Mouse (Mus musculus): ENCODE data around the gene Csrnp1.

The Csrnp1 gene

GRCm38 (mm10) chr9:120002893-120003292, 18.4 kb upstream of the Csrnp1 start:
- DNase-seq (ENCODE audit: low spot score in 2 of 2) = no peak

DNA sequence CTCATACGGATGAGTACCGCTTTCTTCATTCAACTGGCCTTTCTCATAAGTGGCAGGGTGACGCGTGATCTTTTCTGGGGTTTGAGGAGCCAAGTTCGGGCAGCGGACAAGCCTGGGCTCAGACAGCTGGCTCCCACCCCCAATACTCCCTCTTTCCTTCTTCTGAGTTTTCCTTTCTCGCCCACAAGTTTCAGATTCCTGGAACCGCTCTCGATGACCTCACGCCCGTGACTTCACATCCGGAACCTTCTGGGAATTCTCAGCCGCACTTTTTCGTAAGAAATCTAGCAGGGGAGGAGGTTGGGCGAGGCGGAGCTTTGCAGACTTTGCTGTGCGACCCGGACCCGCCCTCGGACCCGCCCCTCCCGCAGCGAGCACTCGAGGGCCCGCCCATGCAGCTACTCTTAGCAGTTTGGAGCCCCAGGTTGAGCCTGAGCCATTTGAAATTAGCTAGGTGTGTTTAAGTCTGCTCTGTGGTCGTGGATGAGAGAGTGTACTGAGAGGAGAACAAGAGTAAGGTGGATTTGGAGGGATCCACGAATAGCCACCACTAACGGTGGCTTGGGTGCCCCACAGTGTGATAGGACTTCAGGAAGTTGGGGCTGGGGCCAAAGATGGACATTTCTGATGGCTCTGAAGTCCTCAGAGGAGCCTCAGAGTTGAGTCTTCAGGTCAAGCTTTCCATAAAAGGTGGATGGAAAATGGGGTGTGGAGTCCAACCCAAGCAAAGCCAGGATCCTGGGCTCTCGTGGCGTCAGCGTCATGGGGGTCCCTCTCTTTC, 17.7 kb upstream of the Csrnp1 start:
- DNase-seq (ENCODE audit: low spot score in 2 of 2) = peak; percentile 80 to 85

DNA sequence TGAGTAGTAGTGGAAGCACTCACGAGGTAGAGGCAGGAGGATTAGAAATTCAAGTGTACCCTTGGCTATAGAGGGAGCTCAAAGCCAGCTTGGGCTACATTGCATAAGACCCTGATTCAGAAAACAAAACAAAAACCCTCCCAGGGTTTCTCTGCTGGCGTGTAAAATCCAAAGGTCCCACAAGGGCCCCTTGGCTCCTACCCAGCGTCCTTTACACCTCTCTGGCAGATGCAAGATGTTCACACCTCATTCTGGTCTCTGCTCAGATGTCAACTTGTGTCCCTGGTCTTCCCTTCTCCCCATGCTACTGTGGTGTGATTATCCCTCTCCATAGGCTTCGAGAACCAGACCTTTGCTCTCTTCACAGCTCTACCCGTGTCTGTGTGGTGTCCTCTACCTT, 16.3 kb upstream of the Csrnp1 start:
- no peak for DNase-seq (ENCODE audit: low spot score in 2 of 2)

DNA sequence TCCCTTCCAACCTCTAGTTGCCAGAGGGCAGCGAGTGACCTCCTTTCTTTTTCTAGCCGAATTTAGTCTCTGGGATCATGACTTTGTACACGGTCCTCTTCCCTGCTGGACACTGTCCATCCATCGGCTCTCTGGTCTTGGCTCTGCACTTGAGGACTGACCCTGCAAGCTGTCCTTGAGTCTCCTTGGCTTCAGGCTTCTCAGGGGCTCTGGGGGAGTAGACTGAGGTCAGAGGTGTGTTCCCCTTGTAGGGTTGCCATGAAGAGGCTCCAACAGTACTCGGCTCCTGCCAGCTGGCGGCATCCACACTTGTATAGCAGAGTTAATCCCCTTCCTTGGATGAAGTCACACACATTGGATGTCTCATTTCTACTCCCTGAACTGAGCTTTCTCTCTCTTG, 15.2 kb upstream of the Csrnp1 start:
- DNase-seq (ENCODE audit: low spot score in 2 of 2) = no peak

- no peak for DNase-seq (ENCODE audit: low spot score in 2 of 2)
Observed at GRCm38 (mm10) chr9:119998776-119999175, 14.3 kb upstream of the Csrnp1 start.

- no peak for DNase-seq (ENCODE audit: low spot score in 2 of 2)
Observed at GRCm38 (mm10) chr9:119996080-119996479, 11.6 kb upstream of the Csrnp1 start.

GRCm38 (mm10) chr9:119994207-119994606, 9.7 kb upstream of the Csrnp1 start:
- no peak for DNase-seq (ENCODE audit: low spot score in 2 of 2)

DNA sequence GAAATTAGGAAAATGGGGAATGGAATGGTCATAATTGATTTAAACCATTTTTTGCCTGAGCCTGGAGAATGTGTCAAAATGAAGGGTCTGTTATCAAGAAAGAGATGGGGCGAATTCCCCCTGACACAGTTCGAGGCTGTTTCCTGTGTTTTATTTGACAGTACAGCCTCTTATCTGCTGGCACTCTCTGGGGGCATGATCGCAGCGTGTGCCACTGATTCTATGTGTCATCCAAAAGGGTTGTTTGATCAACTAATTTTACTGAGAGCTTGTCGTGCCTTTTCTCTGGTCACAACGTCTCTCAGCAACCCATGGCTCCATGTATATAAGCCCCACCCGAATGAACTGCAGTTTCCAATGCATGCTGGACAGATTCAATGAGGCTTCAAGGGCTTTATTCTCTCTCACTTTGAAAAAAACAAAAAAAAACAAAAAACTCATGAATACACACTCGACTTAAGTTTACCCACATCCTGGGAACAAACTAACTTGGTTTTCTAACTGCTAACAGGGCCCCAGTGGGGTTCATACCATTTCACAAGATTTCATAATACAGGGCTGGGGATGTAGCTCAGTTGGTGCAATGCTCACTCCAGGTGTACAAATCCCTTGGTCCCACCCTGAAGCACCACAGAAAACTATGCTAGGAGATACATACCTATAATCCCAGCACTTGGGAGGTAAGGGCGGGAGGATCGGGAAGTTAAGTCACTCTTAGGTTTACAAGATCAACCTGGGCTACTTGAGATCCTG, 8.8 kb upstream of the Csrnp1 start:
- no peak for DNase-seq (ENCODE audit: low spot score in 2 of 2)

DNA sequence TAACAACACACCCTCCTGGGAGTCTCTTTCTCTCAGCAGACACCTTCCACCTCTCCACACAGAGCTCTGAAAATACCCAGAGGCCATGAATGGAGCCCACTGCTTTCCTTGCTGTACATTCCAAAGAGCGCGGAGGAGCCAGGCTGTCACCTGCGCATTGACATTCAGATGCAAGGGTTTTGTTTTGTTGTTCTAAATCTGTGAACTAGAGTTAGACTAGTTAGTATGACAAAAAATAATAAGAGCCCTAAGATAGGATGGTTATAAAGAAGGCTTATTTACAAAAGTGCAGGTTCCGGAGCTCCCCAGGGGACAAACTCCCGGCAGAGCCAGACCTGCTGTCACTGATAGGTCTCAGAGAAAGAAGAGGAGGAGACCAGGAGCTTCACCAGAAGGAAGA, 6.9 kb upstream of the Csrnp1 start:
- DNase-seq (ENCODE audit: low spot score in 2 of 2) = no peak

GRCm38 (mm10) chr9:119988304-119988703, 3.8 kb upstream of the Csrnp1 start:
- no peak for DNase-seq (ENCODE audit: low spot score in 2 of 2)

DNA sequence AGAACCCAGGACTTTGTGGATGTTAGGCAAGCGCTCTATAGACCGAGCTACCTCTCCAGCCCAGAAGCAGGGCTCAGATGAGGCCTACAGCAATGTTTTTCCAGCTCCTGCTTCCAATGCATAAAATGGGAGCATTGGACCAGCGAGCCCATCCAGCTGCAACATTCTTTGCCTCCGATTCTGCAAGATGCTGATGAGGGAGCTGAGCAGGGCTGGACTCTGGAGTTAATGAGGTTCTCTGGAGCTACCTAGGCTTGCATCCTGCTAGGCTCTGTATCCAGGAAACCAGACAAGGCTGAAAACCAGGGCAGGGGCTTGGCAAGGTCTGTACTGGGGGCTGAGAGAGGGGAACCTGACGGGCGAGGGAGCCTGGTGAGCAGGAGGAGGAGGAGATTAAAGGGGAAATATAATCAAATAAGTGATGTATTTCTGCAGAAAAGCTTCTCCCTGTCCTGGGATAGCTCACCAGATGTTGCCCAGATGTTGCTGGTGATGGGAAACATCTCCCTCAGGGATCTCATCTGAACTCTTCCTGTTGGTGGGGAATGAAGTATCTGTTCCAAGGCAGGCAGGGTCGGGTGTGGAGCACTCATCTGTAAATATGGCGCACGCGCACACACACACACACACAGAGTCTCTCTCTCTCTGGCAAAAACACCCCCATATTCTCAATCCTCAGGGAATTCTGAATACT, 1.6 kb upstream of the Csrnp1 start:
- no peak for DNase-seq (ENCODE audit: low spot score in 2 of 2)

DNA sequence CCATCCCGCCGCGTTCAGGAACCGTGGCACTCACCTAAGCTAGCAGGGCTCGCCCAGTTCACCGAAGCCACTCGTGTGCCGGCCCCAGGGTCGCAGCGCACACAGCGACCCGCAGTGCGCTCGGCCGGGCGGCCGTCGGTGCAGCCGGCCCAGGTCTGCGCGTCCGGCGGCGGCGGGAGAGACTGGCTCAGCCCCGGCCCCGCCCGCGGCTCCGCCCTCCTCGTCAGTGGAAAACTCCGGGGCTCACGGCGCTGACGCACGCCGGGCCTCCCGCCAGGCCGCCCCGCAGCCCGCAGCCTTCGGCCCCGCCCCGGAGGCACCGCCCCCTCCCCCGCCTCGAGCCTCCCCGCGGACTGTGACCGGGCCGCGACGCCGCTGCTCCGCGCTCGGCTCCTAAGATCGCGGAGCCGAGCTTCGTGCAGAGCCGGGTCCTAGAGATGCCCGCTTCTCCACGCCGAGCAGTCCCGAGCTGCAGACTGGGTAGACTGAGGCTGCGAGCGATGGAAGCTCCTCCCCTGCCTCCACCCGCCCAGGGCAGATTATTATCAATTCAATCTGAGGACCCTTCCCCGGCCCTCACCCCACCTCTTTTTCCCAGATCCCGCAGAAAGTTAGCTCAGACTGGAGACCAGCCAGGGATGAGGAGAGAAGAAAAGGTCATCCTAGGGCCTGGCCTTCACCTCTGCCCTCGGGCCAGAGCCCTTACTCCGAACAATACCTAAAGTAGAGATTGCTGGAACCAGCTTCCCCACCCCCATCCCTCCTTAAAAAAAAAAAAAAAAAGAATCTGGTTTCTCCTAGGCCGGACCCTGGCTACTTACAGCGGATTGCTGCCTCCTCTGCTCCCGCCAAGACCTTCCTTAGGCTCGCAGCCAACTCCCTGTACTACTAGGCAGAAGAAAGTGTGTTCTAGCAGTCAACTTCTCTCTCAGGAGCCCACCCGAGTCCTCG, 598 bp downstream of the Csrnp1 start:
- DNase-seq (ENCODE audit: low spot score in 2 of 2) = peak; percentile 81 to 86

GRCm38 (mm10) chr9:119982956-119983551, 1.4 kb downstream of the Csrnp1 start:
- peak; percentile 46 to 48 for DNase-seq (ENCODE audit: low spot score in 2 of 2)

DNA sequence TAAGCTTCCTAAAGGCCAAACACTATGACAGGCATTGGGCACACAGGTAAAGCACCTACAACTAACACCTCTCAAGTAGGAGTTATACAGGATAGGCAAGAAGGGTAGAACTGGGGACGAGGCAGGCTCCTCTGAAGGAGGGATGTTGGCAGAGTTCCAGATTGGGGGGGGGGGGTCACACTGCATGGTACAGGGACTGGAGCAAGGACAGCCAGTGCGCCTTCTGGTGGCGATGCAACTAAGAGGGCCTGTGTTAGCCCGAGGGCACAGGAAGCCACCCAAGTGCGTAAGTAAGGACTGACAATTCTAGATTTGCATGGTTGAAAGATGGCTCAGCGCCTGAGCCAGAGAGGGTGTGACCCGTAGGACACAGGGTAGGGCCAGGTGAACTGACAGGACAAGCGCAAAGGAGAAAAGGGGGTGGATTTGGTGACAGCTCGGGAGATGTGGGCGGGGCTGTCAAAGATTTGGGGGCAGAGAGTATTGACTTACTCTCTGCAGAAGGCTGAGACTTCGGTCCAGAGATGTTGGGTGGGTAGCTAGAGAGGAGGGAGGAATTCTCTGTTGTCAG, 2.1 kb downstream of the Csrnp1 start:
- peak in 1 of 2 experiments; percentile 61 for DNase-seq (ENCODE audit: low spot score in 2 of 2)

DNA sequence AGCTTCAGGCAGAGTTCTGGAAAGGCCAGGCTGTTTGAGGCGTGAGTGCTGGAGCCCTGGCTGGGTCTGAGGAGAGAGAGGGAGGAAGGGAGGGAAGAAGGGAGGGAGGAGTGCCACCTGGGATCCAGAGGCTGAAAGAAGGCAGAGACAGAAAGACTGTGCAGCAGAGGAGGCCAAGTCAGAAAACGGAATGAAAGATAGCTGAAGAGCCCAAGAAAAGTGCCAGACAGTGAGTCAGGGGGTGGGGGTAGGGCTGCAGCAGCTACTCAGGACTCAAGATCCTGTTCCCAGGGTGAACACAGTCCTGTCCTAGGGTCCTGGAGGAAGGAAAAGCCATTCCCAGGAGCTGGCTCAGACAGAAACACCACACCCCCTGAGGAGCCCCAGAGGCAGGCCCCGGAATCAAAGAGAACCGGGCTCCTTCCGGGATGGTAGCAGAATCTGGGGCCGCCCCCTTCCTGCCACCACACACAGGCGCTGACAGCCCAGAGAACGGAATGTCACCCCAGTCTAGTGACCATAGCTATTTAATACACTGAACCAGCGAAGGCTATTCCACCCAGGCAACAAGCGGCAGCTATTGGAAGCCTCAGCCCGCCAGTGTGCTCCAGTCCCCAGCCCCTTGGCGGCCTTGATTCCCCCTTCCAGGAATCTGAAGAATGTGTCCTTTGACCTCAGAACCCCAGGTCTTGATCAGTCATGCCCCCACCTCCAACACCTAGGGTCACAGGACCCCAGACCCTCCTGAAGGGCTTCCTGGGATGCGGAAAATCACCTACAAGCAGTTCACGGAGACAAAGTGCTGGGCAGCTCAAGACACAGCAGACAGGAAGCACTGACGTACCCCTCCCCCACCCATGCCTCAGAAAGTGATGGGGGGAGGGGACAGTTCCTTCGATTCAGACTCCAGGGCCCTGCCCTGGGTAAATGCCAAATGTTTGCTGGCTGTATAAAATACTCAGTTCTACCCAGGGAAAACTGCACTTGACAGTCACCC, 3.0 kb downstream of the Csrnp1 start:
- peak; percentile 47 to 72 for DNase-seq (ENCODE audit: low spot score in 2 of 2)

DNA sequence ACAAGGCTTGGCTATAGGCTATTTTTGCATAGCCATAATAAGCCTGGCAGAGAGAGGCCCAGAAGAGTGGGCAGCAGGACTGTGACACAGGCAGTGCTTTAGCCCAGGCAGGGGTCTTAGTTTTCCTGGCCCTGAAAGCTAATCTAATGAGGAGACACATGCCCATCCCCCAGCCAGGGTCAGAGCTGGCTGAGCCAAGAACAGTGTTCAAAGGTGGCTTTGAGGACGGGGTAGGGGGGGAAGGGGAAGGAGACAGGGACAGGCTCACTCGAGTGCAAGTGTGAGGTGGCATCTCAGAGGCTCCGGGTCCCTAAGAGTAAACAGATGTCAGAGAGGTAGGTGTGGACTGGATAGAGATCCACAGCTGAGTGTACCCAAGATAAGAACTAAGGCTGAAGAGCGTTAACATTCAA, 3.7 kb downstream of the Csrnp1 start:
- no peak for DNase-seq (ENCODE audit: low spot score in 2 of 2)

DNA sequence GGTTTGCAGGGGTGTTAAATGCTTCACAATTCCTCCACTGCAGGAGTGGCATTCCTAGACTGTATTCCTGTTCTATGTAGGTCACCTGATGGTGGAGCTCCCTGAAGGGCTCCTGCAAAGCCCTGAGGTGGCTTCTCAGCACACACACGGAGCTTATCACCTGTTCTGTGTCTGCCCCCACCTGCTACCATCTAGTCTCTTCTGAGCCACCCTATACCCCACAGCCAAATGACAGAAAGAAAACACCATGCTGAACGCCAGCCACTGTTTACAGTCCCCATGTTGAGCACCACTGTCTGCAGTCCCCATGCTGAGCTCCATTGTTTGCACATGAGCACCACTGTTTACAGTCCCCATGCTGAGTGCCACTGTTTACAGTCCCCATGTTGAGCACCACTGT, 4.7 kb downstream of the Csrnp1 start:
- DNase-seq (ENCODE audit: low spot score in 2 of 2) = no peak

- peak; percentile 64 to 72 for DNase-seq (ENCODE audit: low spot score in 2 of 2)
Observed at GRCm38 (mm10) chr9:119978811-119979441, 5.5 kb downstream of the Csrnp1 start.
